Mouse (Mus musculus) midbrain, embryonic 11.5 days (tissue): ENCODE results near the gene Dpp4. TPM values are rescaled to one million over a fixed set of nuclear protein-coding genes. Genes with fewer than 3 reads are reported as not detected.

ENCODE experiments used
- ATAC-seq: fragments of 200-750 bp; cut with Nextera tagmentation; 2 replicates; pipeline ENCODE4 v1.8.0; 2017; ENCODE audit warnings: moderate TSS enrichment, moderate library complexity; ENCODE audit not compliant: low FRiP score
- DNase-seq: peaks from one replicate; pipeline ENCODE4 v3.0.0; 2015; ENCODE audit warnings: low spot score; ENCODE audit errors: missing footprints
- H3K27ac ChIP-seq: fragments of 300-500 bp; sonication (generic); 2 replicates; pipeline ENCODE4 v1.5.1; 2014; ENCODE audit warnings: low read depth, low read length
- H3K27me3 ChIP-seq: fragments of 300-500 bp; sonication (generic); 2 replicates; pipeline ENCODE4 v1.6.1; 2014; ENCODE audit warnings: mild to moderate bottlenecking, low read length, moderate library complexity, mixed read lengths; ENCODE audit not compliant: control insufficient read depth, insufficient read depth
- H3K36me3 ChIP-seq: fragments of 300-500 bp; sonication (generic); 2 replicates; pipeline ENCODE4 v1.6.1; 2014; ENCODE audit warnings: mild to moderate bottlenecking, low read length, moderate library complexity, mixed read lengths; ENCODE audit not compliant: control insufficient read depth, insufficient read depth
- H3K4me1 ChIP-seq: fragments of 300-500 bp; sonication (generic); 2 replicates; pipeline ENCODE4 v1.6.1; 2014; ENCODE audit warnings: low read length; ENCODE audit not compliant: control insufficient read depth, insufficient read depth
- H3K4me2 ChIP-seq: fragments of 300-500 bp; sonication (generic); 2 replicates; pipeline ENCODE4 v1.6.1; 2014; ENCODE audit warnings: mild to moderate bottlenecking, moderate library complexity
- H3K4me3 ChIP-seq: fragments of 300-500 bp; sonication (generic); 2 replicates; pipeline ENCODE4 v1.5.1; 2014; ENCODE audit warnings: low read depth, low read length
- H3K9ac ChIP-seq: fragments of 300-500 bp; sonication (generic); 2 replicates; pipeline ENCODE4 v1.6.1; 2014; ENCODE audit warnings: low read length
- H3K9me3 ChIP-seq: fragments of 300-500 bp; sonication (generic); 2 replicates; pipeline ENCODE4 v1.6.1; 2016; ENCODE audit warnings: low read length; ENCODE audit not compliant: control insufficient read depth
- WGBS: fragments of 180-500 bp; shearing (Covaris S2); extraction: QIAGEN DNeasy Blood & Tissue Kit; methylation state at CpG from one replicate; pipeline ENCODE4 v1.1.7; 2014; 5-methylcytosine and 5-hydroxymethylcytosine counted together
- polyA plus RNA-seq: library from polyadenylated mRNA; unstranded; fragments of >200 nt; fragmentation: Nextera tagmentation; extraction: Ambion mirVana; gene quantifications from 2 replicates; pipeline ENCODE4 v1.2.1, GENCODE M21; 2014

The Dpp4 gene
- polyA plus RNA-seq, 1 experiment from 2014 or later: 1.2 TPM

DNA sequence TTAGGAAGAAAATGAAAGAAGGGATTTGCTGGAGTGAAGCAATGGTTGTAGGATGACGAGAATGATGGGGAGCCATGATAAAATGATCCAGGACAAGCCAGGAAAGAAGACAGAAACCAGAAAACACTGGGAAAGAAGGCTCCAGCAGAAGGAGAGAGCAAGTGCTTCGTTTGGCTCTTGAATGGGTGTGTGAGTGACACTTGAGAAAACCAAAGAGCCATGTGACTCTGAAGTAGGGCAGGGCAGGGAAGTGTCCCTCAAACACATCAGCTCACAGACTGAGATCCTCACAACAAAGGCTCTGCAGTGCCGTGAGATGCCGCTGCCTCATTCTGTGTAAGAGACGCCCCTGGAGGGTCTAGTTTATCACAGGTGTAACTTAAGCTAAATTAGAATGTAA, 29.6 kb downstream of the Dpp4 start:
- Histone ChIP-seq H3K27ac (no peak overlapping the region), H3K9me3 (no peaks in the 10 kb centered on the region), H3K27me3 (no peaks in the 10 kb centered on the region), H3K4me1 (no peaks in the 10 kb centered on the region), H3K9ac (no peak overlapping the region), H3K4me2 (no peak overlapping the region), H3K36me3 (no peaks in the 10 kb centered on the region), H3K4me3 (no peak overlapping the region)
- 76% methylated on average over 5 of the region's 5 CpGs for WGBS
- ATAC-seq: no peak
- DNase-seq: no peak

GRCm38 (mm10) chr2:62381756-62382155, 30.3 kb downstream of the Dpp4 start:
- H3K27me3 ChIP-seq: no peaks in the 10 kb centered on the region
- 88% methylated on average over 6 of the region's 6 CpGs for WGBS
- no peak for DNase-seq

GRCm38 (mm10) chr2:62373692-62374091, 38.3 kb downstream of the Dpp4 start:
- no peak for DNase-seq

More at GRCm38 (mm10) chr2:62381756-62382155, 30.3 kb downstream of the Dpp4 start:
- H3K9ac ChIP-seq: no peak overlapping the region
- no peak overlapping the region for H3K4me2 ChIP-seq
- no peak overlapping the region for H3K27ac ChIP-seq
- H3K9me3 ChIP-seq: no peaks in the 10 kb centered on the region
- no peaks in the 10 kb centered on the region for H3K4me1 ChIP-seq
- H3K4me3 ChIP-seq: no peak overlapping the region
- no peak for ATAC-seq
- no peaks in the 10 kb centered on the region for H3K36me3 ChIP-seq

GRCm38 (mm10) chr2:62370048-62370447, 42.0 kb downstream of the Dpp4 start:
- Histone ChIP-seq H3K4me1 (no peaks in the 10 kb centered on the region), H3K4me2 (no peak overlapping the region), H3K27ac (no peak overlapping the region), H3K9me3 (no peaks in the 10 kb centered on the region), H3K4me3 (no peak overlapping the region), H3K9ac (no peak overlapping the region), H3K27me3 (no peaks in the 10 kb centered on the region), H3K36me3 (no peaks in the 10 kb centered on the region)
- WGBS: 89% methylated on average over 2 of the region's 2 CpGs
- ATAC-seq (no peak), DNase-seq (no peak)

More at GRCm38 (mm10) chr2:62373692-62374091, 38.3 kb downstream of the Dpp4 start:
- Histone ChIP-seq H3K27ac (no peak overlapping the region), H3K27me3 (no peaks in the 10 kb centered on the region), H3K4me3 (no peak overlapping the region), H3K36me3 (no peaks in the 10 kb centered on the region), H3K4me2 (no peak overlapping the region), H3K9me3 (no peaks in the 10 kb centered on the region), H3K4me1 (no peaks in the 10 kb centered on the region), H3K9ac (no peak overlapping the region)
- ATAC-seq: no peak
- WGBS: 81% methylated on average over 11 of the region's 11 CpGs

- no peak overlapping the region for H3K4me3 ChIP-seq
- H3K4me1 ChIP-seq: no peaks in the 10 kb centered on the region
- H3K9me3 ChIP-seq: no peaks in the 10 kb centered on the region
- H3K9ac ChIP-seq: no peak overlapping the region
- no peak overlapping the region for H3K4me2 ChIP-seq
- 88% methylated on average over 5 of the region's 5 CpGs for WGBS
- no peak overlapping the region for H3K27ac ChIP-seq
- no peak for DNase-seq
- ATAC-seq: no peak
- no peaks in the 10 kb centered on the region for H3K36me3 ChIP-seq
- no peaks in the 10 kb centered on the region for H3K27me3 ChIP-seq
These were observed 43.5 kb downstream of the Dpp4 start for GRCm38 (mm10) chr2:62368349-62369053.

DNA sequence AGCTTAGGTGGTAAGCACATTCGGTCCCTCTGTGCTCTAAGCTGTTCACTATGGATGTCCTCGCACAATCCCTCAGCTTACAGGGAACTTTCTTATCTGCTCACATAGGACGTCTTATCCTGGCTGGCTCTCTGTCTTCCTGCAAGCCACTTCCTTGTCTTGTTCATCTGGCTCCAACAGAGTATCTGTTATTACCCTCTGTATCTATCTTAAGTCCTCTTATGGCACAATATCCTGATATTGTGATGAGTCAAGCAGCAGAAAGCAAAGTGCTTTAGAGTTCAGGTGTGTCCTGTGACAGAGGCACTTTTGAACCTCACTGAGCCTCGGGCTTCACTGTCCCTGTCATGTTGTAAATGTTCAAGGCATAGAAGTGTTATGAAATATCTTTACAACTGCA, 48.4 kb downstream of the Dpp4 start:
- Histone ChIP-seq H3K36me3 (no peaks in the 10 kb centered on the region), H3K4me3 (no peak overlapping the region), H3K9ac (no peak overlapping the region), H3K9me3 (no peaks in the 10 kb centered on the region), H3K4me1 (no peaks in the 10 kb centered on the region), H3K27ac (no peak overlapping the region), H3K27me3 (no peaks in the 10 kb centered on the region), H3K4me2 (no peak overlapping the region)
- 83% methylated on average over 4 of the region's 4 CpGs for WGBS
- ATAC-seq: no peak
- DNase-seq: no peak

- ATAC-seq: no peak
- no peaks in the 10 kb centered on the region for H3K27me3 ChIP-seq
- H3K4me3 ChIP-seq: no peak overlapping the region
- DNase-seq: no peak
- no peak overlapping the region for H3K27ac ChIP-seq
- H3K36me3 ChIP-seq: no peaks in the 10 kb centered on the region
- no peak overlapping the region for H3K9ac ChIP-seq
- H3K9me3 ChIP-seq: no peaks in the 10 kb centered on the region
- H3K4me1 ChIP-seq: no peaks in the 10 kb centered on the region
- no peak overlapping the region for H3K4me2 ChIP-seq
- 95% methylated on average over 9 of the region's 9 CpGs for WGBS
These were observed 49.8 kb downstream of the Dpp4 start for GRCm38 (mm10) chr2:62362211-62362610.

GRCm38 (mm10) chr2:62361514-62361913, 50.5 kb downstream of the Dpp4 start:
- no peaks in the 10 kb centered on the region for H3K9me3 ChIP-seq
- H3K27me3 ChIP-seq: no peaks in the 10 kb centered on the region
- WGBS: 85% methylated on average over 3 of the region's 3 CpGs
- H3K4me2 ChIP-seq: no peak overlapping the region
- H3K9ac ChIP-seq: no peak overlapping the region
- no peak for ATAC-seq
- no peak for DNase-seq
- H3K36me3 ChIP-seq: no peaks in the 10 kb centered on the region
- no peak overlapping the region for H3K27ac ChIP-seq
- no peak overlapping the region for H3K4me3 ChIP-seq
- no peaks in the 10 kb centered on the region for H3K4me1 ChIP-seq

- no peak for ATAC-seq
- H3K4me3 ChIP-seq: no peak overlapping the region
These were observed 51.2 kb downstream of the Dpp4 start for GRCm38 (mm10) chr2:62360872-62361271.

More at GRCm38 (mm10) chr2:62360872-62361271, 51.2 kb downstream of the Dpp4 start:
- no peak overlapping the region for H3K4me2 ChIP-seq
- WGBS: 87% methylated on average over 6 of the region's 6 CpGs
- H3K36me3 ChIP-seq: no peaks in the 10 kb centered on the region
- H3K4me1 ChIP-seq: no peaks in the 10 kb centered on the region
- H3K9me3 ChIP-seq: no peaks in the 10 kb centered on the region
- no peak for DNase-seq
- H3K27ac ChIP-seq: no peak overlapping the region
- no peaks in the 10 kb centered on the region for H3K27me3 ChIP-seq
- no peak overlapping the region for H3K9ac ChIP-seq
